Mouse (Mus musculus) brain, embryonic 14.5 days (tissue): ENCODE data around the gene Lmo7.

ENCODE experiments used
- CTCF ChIP-seq: fragments of 200-500 bp; IDR thresholded peaks from 2 replicates; pipeline ENCODE4 v1.5.1; 2012; ENCODE audit warnings: inconsistent platforms, mild to moderate bottlenecking, moderate library complexity, borderline replicate concordance; ENCODE audit not compliant: insufficient read depth, insufficient read length; ENCODE audit errors: extremely low read depth
- POLR2A ChIP-seq: fragments of 200-500 bp; IDR thresholded peaks from 2 replicates; pipeline ENCODE4 v1.6.1; 2012; ENCODE audit warnings: mild to moderate bottlenecking, inconsistent platforms, borderline replicate concordance; ENCODE audit not compliant: poor library complexity, insufficient read depth, insufficient read length, severe bottlenecking; ENCODE audit errors: extremely low read depth

GRCm38 (mm10) chr14:101964381-101964780 is 234.6 kb downstream of the Lmo7 start:
- TF ChIP-seq POLR2A, result no peak
- TF ChIP-seq CTCF, result no peak
